Mouse (Mus musculus): ENCODE results near the gene Sap30bp.

- TF ChIP-seq ZC3H11A (IDR thresholded peaks at IDR 0.05; ENCODE audit: borderline replicate concordance, low read depth, low read length) (no peak), HCFC1 (IDR thresholded peaks at IDR 0.05; ENCODE audit: borderline replicate concordance, insufficient read depth, low read length) (no peak), CHD2 (IDR thresholded peaks at IDR 0.05; ENCODE audit: low read depth, low read length) (no peak), MAFK (IDR thresholded peaks at IDR 0.05; ENCODE audit: insufficient read depth, low read depth, low read length) (no peak), ZNF384 (IDR thresholded peaks at IDR 0.05; ENCODE audit: low read depth, low read length) (no peak)
These were observed 79.3 kb downstream of the Sap30bp start, which contains the start of gene Galk1 for GRCm38 (mm10) chr11:116012262-116012947.
